Mouse (Mus musculus) right cerebral cortex, postnatal 36 days (tissue): ENCODE data around the gene Jazf1.

Experiments
- DNase-seq, 2 experiments: peaks; one replicate each; pipeline ENCODE4 v3.0.0; 2022; ENCODE audit warnings: low spot score in 2 of 2, mixed read lengths in 1 of 2

Jazf1 gene

GRCm38 (mm10) chr6:53014460-53015455 lies 53.7 kb downstream of the Jazf1 start:
- DNase-seq, result no peak

GRCm38 (mm10) chr6:53010286-53010685 lies 58.1 kb downstream of the Jazf1 start:
- DNase-seq, result no peak

GRCm38 (mm10) chr6:53006032-53006431 lies 62.4 kb downstream of the Jazf1 start:
- no peak for DNase-seq

- no peak for DNase-seq
Measured at GRCm38 (mm10) chr6:53005544-53005943, 62.9 kb downstream of the Jazf1 start.

- DNase-seq, result no peak
Measured at GRCm38 (mm10) chr6:52990816-52991215, 77.6 kb downstream of the Jazf1 start.

- no peak for DNase-seq
Measured at GRCm38 (mm10) chr6:52987905-52988640, 80.4 kb downstream of the Jazf1 start.

- DNase-seq, result no peak
Measured at GRCm38 (mm10) chr6:52987391-52987790, 81.0 kb downstream of the Jazf1 start.

GRCm38 (mm10) chr6:52982175-52982574 lies 86.3 kb downstream of the Jazf1 start:
- DNase-seq, result no peak

- DNase-seq, result no peak
Measured at GRCm38 (mm10) chr6:52979503-52979902, 88.9 kb downstream of the Jazf1 start.

- no peak for DNase-seq
Measured at GRCm38 (mm10) chr6:52973351-52973750, 95.1 kb downstream of the Jazf1 start.

GRCm38 (mm10) chr6:52972138-52972537 lies 96.3 kb downstream of the Jazf1 start:
- no peak for DNase-seq

GRCm38 (mm10) chr6:52969717-52970261 lies 98.6 kb downstream of the Jazf1 start:
- peak in 1 of 2 experiments; percentile 46 for DNase-seq

- DNase-seq, result no peak
Measured at GRCm38 (mm10) chr6:52968346-52968891, 100.0 kb downstream of the Jazf1 start.

- DNase-seq, result no peak
Measured at GRCm38 (mm10) chr6:52967557-52968270, 100.7 kb downstream of the Jazf1 start.

GRCm38 (mm10) chr6:52966001-52966400 lies 102.4 kb downstream of the Jazf1 start:
- DNase-seq, result no peak

- DNase-seq, result no peak
Measured at GRCm38 (mm10) chr6:52965340-52965739, 103.1 kb downstream of the Jazf1 start.

GRCm38 (mm10) chr6:52963840-52964690 lies 104.4 kb downstream of the Jazf1 start:
- no peak for DNase-seq

GRCm38 (mm10) chr6:52963430-52963732 lies 105.0 kb downstream of the Jazf1 start:
- no peak for DNase-seq

GRCm38 (mm10) chr6:52962600-52963429 lies 105.6 kb downstream of the Jazf1 start:
- no peak for DNase-seq
